In genomic region chr14:58323164-58323563, GRCm38 (mm10) we compare ENCODE assay signal across 15 mouse cellular contexts.
"Had no signal": no experiment of that assay in that cellular context is flagged by ENCODE, and none has a peak within 500 bp of the region (broad histone marks: within the 10 kb centered on the region; RNA-seq: fewer than 3 reads in every experiment).

No protein-coding gene starts in this region.

- H3K36me3 ChIP-seq: midbrain, embryonic 13.5 days; midbrain, embryonic 15.5 days; neural tube, embryonic 12.5 days; stomach, embryonic 15.5 days had no signal

- H3K9me3 ChIP-seq: midbrain, embryonic 13.5 days; midbrain, embryonic 15.5 days; neural tube, embryonic 12.5 days; stomach, embryonic 15.5 days had no signal

- H3K9ac ChIP-seq: lung, embryonic 14.5 days; midbrain, embryonic 13.5 days; midbrain, embryonic 15.5 days; neural tube, embryonic 12.5 days; stomach, embryonic 15.5 days had no signal

- H3K27me3 ChIP-seq: megakaryocyte, embryonic 14.5 days; midbrain, embryonic 13.5 days; midbrain, embryonic 15.5 days; neural tube, embryonic 12.5 days; stomach, embryonic 15.5 days had no signal

- H3K4me2 ChIP-seq: lung, embryonic 14.5 days; midbrain, embryonic 11.5 days; midbrain, embryonic 13.5 days; midbrain, embryonic 15.5 days; neural tube, embryonic 12.5 days; stomach, embryonic 15.5 days had no signal

- ATAC-seq: midbrain, embryonic 13.5 days; midbrain, embryonic 15.5 days had no signal

- H3K4me1 ChIP-seq: megakaryocyte, embryonic 14.5 days; midbrain, embryonic 13.5 days; midbrain, embryonic 15.5 days; neural tube, embryonic 12.5 days; stomach, embryonic 15.5 days had no signal

- H3K27ac ChIP-seq: midbrain, embryonic 13.5 days; midbrain, embryonic 15.5 days; neural tube, embryonic 12.5 days; stomach, embryonic 15.5 days; stomach, postnatal 0 days had no signal

- DNase-seq: lung, adult 18-20 months; lung, embryonic 14.5 days; lung, postnatal 10 days; lung, postnatal 4 days; right cerebral cortex, postnatal 14 days; thymus, adult 2 months; thymus, postnatal 25 days; thymus, postnatal 4 days had no signal

- H3K4me3 ChIP-seq: midbrain, embryonic 13.5 days; midbrain, embryonic 15.5 days; neural tube, embryonic 12.5 days; stomach, embryonic 15.5 days had no signal
